Mouse (Mus musculus) heart, adult 2 months (tissue): ENCODE data around the gene Pex11g. TPM values are rescaled to one million over a fixed set of nuclear protein-coding genes. Genes with fewer than 3 reads are reported as not detected.

ENCODE experiments used
- DNase-seq, 2 experiments: peaks; one replicate each; pipeline ENCODE4 v3.0.0; 2021
- H3K27ac ChIP-seq: fragments of 200-600 bp; 2 replicates; pipeline ENCODE4 v1.8.1; 2022
- H3K27me3 ChIP-seq: fragments of 200-500 bp; 2 replicates; pipeline ENCODE4 v1.6.1; 2012; ENCODE audit warnings: mild to moderate bottlenecking, low read length, inconsistent platforms, mixed read lengths; ENCODE audit not compliant: control insufficient read depth, insufficient read depth
- H3K36me3 ChIP-seq: fragments of 200-500 bp; 2 replicates; pipeline ENCODE4 v1.6.1; 2012; ENCODE audit warnings: low read length, inconsistent platforms; ENCODE audit not compliant: control insufficient read depth, insufficient read depth
- H3K4me1 ChIP-seq: fragments of 200-500 bp; 2 replicates; pipeline ENCODE4 v1.6.1; 2011; ENCODE audit warnings: low read length; ENCODE audit not compliant: control insufficient read depth, insufficient read depth
- H3K4me3 ChIP-seq: fragments of 200-600 bp; 2 replicates; pipeline ENCODE4 v1.8.1; 2022
- H3K79me2 ChIP-seq: fragments of 200-500 bp; replicated peaks from 2 replicates; pipeline ENCODE4 v1.6.1; 2012; ENCODE audit warnings: mild to moderate bottlenecking, inconsistent platforms, low read length, moderate library complexity, mixed read lengths; ENCODE audit not compliant: control insufficient read depth, insufficient read depth
- H3K9ac ChIP-seq: fragments of 200-500 bp; 2 replicates; pipeline ENCODE4 v1.6.1; 2012; ENCODE audit warnings: low read depth, mild to moderate bottlenecking, control low read depth, inconsistent platforms, low read length, mixed read lengths
- CTCF ChIP-seq: fragments of 200-600 bp; IDR thresholded peaks from 2 replicates; pipeline ENCODE4 v1.8.1; 2022; ENCODE audit warnings: antibody characterized with exemption, mild to moderate bottlenecking, moderate library complexity
- EP300 ChIP-seq: fragments of 200-500 bp; IDR thresholded peaks from 2 replicates; pipeline ENCODE4 v1.6.1; 2011; ENCODE audit warnings: low read depth, low read length, control low read depth; ENCODE audit not compliant: insufficient read depth
- POLR2A ChIP-seq: fragments of 200-500 bp; IDR thresholded peaks from 2 replicates; pipeline ENCODE4 v1.6.1; 2011; ENCODE audit warnings: mild to moderate bottlenecking, low read depth, low read length, control low read depth; ENCODE audit not compliant: insufficient read depth
- WGBS: fragments of 180-500 bp; shearing (Covaris S2); methylation state at CpG from one replicate; pipeline ENCODE4 v1.1.7; 2018; 5-methylcytosine and 5-hydroxymethylcytosine counted together
- intact Hi-C: fragments of 180-260 bp; cut with DNase I; formaldehyde crosslinking; loops from one replicate; pipeline ENCODE4 v1.15.1; 2025
- polyA plus RNA-seq: library from polyadenylated mRNA; depleted of rRNA; stranded (reverse); fragments of >200 nt; gene quantifications from 2 replicates; pipeline ENCODE4 v1.2.3, GENCODE M21; 2012
- total RNA-seq, 2 experiments: library from RNA; stranded (reverse); gene quantifications; 2 replicates each; pipeline ENCODE4 v1.2.3; 2021

Gene Pex11g
- total and polyA plus RNA-seq, 3 experiments = 2.4 to 4.5 (median 3.1) TPM

DNA sequence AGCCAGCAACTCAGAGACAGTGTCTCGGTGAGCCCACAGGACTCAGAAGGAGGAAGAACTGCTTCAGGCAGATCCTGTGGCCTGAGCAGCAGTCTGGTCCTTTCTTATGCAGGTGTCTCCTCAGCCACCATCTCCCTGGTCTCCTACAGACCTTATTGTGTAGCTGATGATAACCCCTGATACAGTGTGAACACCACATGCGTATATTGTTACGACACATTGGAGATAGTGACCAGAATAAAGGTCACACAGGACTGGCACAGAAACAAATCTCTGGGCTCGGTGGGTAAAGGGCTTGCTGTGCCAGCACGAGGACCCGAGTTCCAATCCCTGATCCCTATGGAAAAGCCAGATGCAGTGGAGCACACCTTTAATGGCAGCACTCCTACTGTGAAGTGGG, 51.8 kb downstream of the Pex11g start:
- no peak overlapping the region for H3K27ac ChIP-seq
- no peak for DNase-seq
- 81% methylated on average over 6 of the region's 6 CpGs for WGBS
- no peak overlapping the region for H3K4me3 ChIP-seq
- H3K79me2 ChIP-seq = peaks cover 2% of the 10 kb centered on the region; the same call in 1 of the 2 replicates
- intact Hi-C loops = no loop called here
- H3K9ac ChIP-seq = no peak overlapping the region
- H3K36me3 ChIP-seq = peaks cover 12% of the 10 kb centered on the region
- H3K27me3 ChIP-seq = no peaks in the 10 kb centered on the region
- TF ChIP-seq CTCF (no peak), EP300 (no peak), POLR2A (no peak)
- peaks cover 35% of the 10 kb centered on the region for H3K4me1 ChIP-seq

- Histone ChIP-seq H3K36me3 (peaks cover 12% of the 10 kb centered on the region), H3K79me2 (peaks cover 2% of the 10 kb centered on the region; the same call in 1 of the 2 replicates), H3K27me3 (no peaks in the 10 kb centered on the region), H3K9ac (no peak overlapping the region), H3K4me3 (no peak overlapping the region), H3K4me1 (peaks cover 33% of the 10 kb centered on the region), H3K27ac (no peak overlapping the region)
- DNase-seq = no peak
- intact Hi-C loops = no loop called here
- 63% methylated on average over 4 of the region's 4 CpGs for WGBS
- TF ChIP-seq CTCF = no peak
- no peak for TF ChIP-seq POLR2A
- TF ChIP-seq EP300 = no peak
Measured at GRCm38 (mm10) chr8:3415259-3415658, 52.2 kb downstream of the Pex11g start.

GRCm38 (mm10) chr8:3414639-3415190, 52.8 kb downstream of the Pex11g start:
- peaks cover 12% of the 10 kb centered on the region for H3K36me3 ChIP-seq
- no peaks in the 10 kb centered on the region for H3K27me3 ChIP-seq
- no peak overlapping the region for H3K4me3 ChIP-seq
- DNase-seq = no peak
- no peak for TF ChIP-seq POLR2A
- no peak for TF ChIP-seq EP300
- no peak for TF ChIP-seq CTCF
- H3K4me1 ChIP-seq = peaks cover 30% of the 10 kb centered on the region
- intact Hi-C loops = no loop called here
- no peak overlapping the region for H3K9ac ChIP-seq
- WGBS = 84% methylated on average over 6 of the region's 6 CpGs
- no peak overlapping the region for H3K27ac ChIP-seq
- peaks cover 2% of the 10 kb centered on the region; the same call in 1 of the 2 replicates for H3K79me2 ChIP-seq

- no peak for DNase-seq
- Histone ChIP-seq H3K27ac (peak overlapping the region; percentile 82), H3K27me3 (no peaks in the 10 kb centered on the region), H3K4me3 (no peak overlapping the region), H3K9ac (no peak overlapping the region), H3K79me2 (no peaks in the 10 kb centered on the region), H3K4me1 (peaks cover 22% of the 10 kb centered on the region), H3K36me3 (peaks cover 11% of the 10 kb centered on the region)
- intact Hi-C loops = no loop called here
- no peak for TF ChIP-seq POLR2A
- TF ChIP-seq EP300 = no peak
- WGBS = 88% methylated on average over 1 of the region's 1 CpGs
Measured at GRCm38 (mm10) chr8:3412816-3413215, 54.7 kb downstream of the Pex11g start.

DNA sequence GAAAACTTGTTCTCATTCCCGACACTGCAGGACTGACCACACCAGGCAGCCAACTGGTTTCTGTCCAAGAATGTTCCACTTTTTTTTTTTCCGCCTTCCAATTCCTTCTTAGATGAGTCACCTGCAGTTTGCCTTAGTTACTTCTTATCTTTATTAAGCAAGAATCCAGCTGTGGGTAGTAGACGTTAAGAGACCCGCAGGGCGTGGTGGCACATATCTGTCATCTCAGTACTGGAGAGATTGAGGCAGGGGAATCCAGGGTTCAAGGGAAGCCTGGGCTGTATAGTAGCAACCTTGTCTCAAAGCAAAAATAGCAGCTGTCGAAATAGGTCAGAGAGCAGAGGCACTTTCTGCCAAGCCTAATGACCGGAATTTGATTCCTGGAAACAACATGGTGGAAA, 55.6 kb downstream of the Pex11g start:
- Histone ChIP-seq H3K36me3 (peaks cover 5% of the 10 kb centered on the region), H3K27ac (peak overlapping the region; percentile 82), H3K4me3 (no peak overlapping the region), H3K4me1 (peaks cover 17% of the 10 kb centered on the region), H3K9ac (no peak overlapping the region), H3K27me3 (no peaks in the 10 kb centered on the region), H3K79me2 (no peaks in the 10 kb centered on the region)
- peak; percentile 49; the same call in 1 of the 2 replicates for TF ChIP-seq EP300
- TF ChIP-seq CTCF = no peak
- intact Hi-C loops = no loop called here
- peak; percentile 58 to 67 for DNase-seq
- 14% methylated on average over 7 of the region's 7 CpGs for WGBS

GRCm38 (mm10) chr8:3411085-3411484, 56.4 kb downstream of the Pex11g start:
- H3K27ac ChIP-seq = peak overlapping the region; percentile 82
- WGBS = 80% methylated on average over 2 of the region's 2 CpGs
- TF ChIP-seq CTCF (no peak), EP300 (no peak), POLR2A (no peak)
- no peak overlapping the region for H3K4me3 ChIP-seq
- H3K36me3 ChIP-seq = peaks cover 5% of the 10 kb centered on the region
- H3K27me3 ChIP-seq = no peaks in the 10 kb centered on the region
- no peak for DNase-seq
- H3K79me2 ChIP-seq = 0 out of 2 replicates have a peak, but pooled peaks cover 1% of the 10 kb centered on the region
- intact Hi-C loops = no loop called here
- H3K9ac ChIP-seq = no peak overlapping the region
- peaks cover 16% of the 10 kb centered on the region for H3K4me1 ChIP-seq
